Mouse (Mus musculus): ENCODE data around the gene Arl8a. TPM values are rescaled to one million over a fixed set of nuclear protein-coding genes. Genes with fewer than 3 reads are reported as not detected.

Arl8a gene
- polyA plus RNA-seq, 1 experiment from 2014 or later: 72.2 TPM

- ATAC-seq (ENCODE audit: low FRiP score) (no peak), DNase-seq (ENCODE audit: low spot score, missing footprints) (no peak)
- no peak overlapping the region for H3K4me3 ChIP-seq (ENCODE audit: low read depth, low read length)
- 81% methylated on average over 2 of the region's 2 CpGs for WGBS
- no peak overlapping the region for H3K9ac ChIP-seq (ENCODE audit: low read length)
- peaks cover 3% of the 10 kb centered on the region; the same call in 1 of the 2 replicates for H3K27me3 ChIP-seq (ENCODE audit: control insufficient read depth, insufficient read depth, low read length)
- peaks cover 10% of the 10 kb centered on the region for H3K4me1 ChIP-seq (ENCODE audit: control insufficient read depth, insufficient read depth, low read length)
- no peak overlapping the region for H3K27ac ChIP-seq (ENCODE audit: low read depth, low read length)
- no peak overlapping the region for H3K4me2 ChIP-seq
- H3K36me3 ChIP-seq (ENCODE audit: control insufficient read depth, insufficient read depth, low read length): no peaks in the 10 kb centered on the region
- no peaks in the 10 kb centered on the region for H3K9me3 ChIP-seq (ENCODE audit: control insufficient read depth, low read length)
These were observed 2.7 kb upstream of the Arl8a start for GRCm38 (mm10) chr1:135143940-135144339.

GRCm38 (mm10) chr1:135146946-135147701 is 500 bp downstream of the Arl8a start:
- peak; percentile 96 for DNase-seq (ENCODE audit: low spot score, missing footprints)
- H3K4me3 ChIP-seq (ENCODE audit: low read depth, low read length): peak overlapping the region; percentile 85
- H3K4me1 ChIP-seq (ENCODE audit: control insufficient read depth, insufficient read depth, low read length): peaks cover 10% of the 10 kb centered on the region
- peak; percentile 81 for ATAC-seq (ENCODE audit: low FRiP score)
- peak overlapping the region; percentile 92 for H3K4me2 ChIP-seq
- peak overlapping the region; percentile 63 for H3K27ac ChIP-seq (ENCODE audit: low read depth, low read length)
- peak overlapping the region; percentile 95 for H3K9ac ChIP-seq (ENCODE audit: low read length)
- no peaks in the 10 kb centered on the region for H3K36me3 ChIP-seq (ENCODE audit: control insufficient read depth, insufficient read depth, low read length)
- WGBS: under 1% methylated on average over 67 of the region's 69 CpGs
- H3K9me3 ChIP-seq (ENCODE audit: control insufficient read depth, low read length): no peaks in the 10 kb centered on the region
- H3K27me3 ChIP-seq (ENCODE audit: control insufficient read depth, insufficient read depth, low read length): peaks cover 3% of the 10 kb centered on the region; the same call in 1 of the 2 replicates

- Histone ChIP-seq H3K36me3 (ENCODE audit: control insufficient read depth, insufficient read depth, low read length) (no peaks in the 10 kb centered on the region), H3K4me2 (peak overlapping the region; percentile 92), H3K9me3 (ENCODE audit: control insufficient read depth, low read length) (no peaks in the 10 kb centered on the region), H3K9ac (ENCODE audit: low read length) (peak overlapping the region; percentile 95), H3K27me3 (ENCODE audit: control insufficient read depth, insufficient read depth, low read length) (peaks cover 3% of the 10 kb centered on the region; the same call in 1 of the 2 replicates), H3K4me1 (ENCODE audit: control insufficient read depth, insufficient read depth, low read length) (peaks cover 10% of the 10 kb centered on the region), H3K27ac (ENCODE audit: low read depth, low read length) (no peak overlapping the region), H3K4me3 (ENCODE audit: low read depth, low read length) (peak overlapping the region; percentile 85)
- DNase-seq (ENCODE audit: low spot score, missing footprints) (no peak), ATAC-seq (ENCODE audit: low FRiP score) (no peak; the same call in 1 of the 2 replicates)
- 0% methylated on average over 7 of the region's 7 CpGs for WGBS
These were observed 1.1 kb downstream of the Arl8a start for GRCm38 (mm10) chr1:135147702-135148058.

- 82% methylated on average over 4 of the region's 4 CpGs for WGBS
- Histone ChIP-seq H3K4me1 (ENCODE audit: control insufficient read depth, insufficient read depth, low read length) (peaks cover 10% of the 10 kb centered on the region), H3K4me3 (ENCODE audit: low read depth, low read length) (peak overlapping the region; percentile 85; the same call in 1 of the 2 replicates), H3K27ac (ENCODE audit: low read depth, low read length) (no peak overlapping the region), H3K36me3 (ENCODE audit: control insufficient read depth, insufficient read depth, low read length) (no peaks in the 10 kb centered on the region), H3K9ac (ENCODE audit: low read length) (no peak overlapping the region), H3K27me3 (ENCODE audit: control insufficient read depth, insufficient read depth, low read length) (peaks cover 3% of the 10 kb centered on the region; the same call in 1 of the 2 replicates), H3K9me3 (ENCODE audit: control insufficient read depth, low read length) (no peaks in the 10 kb centered on the region), H3K4me2 (peak overlapping the region; percentile 92)
- no peak for DNase-seq (ENCODE audit: low spot score, missing footprints)
- ATAC-seq (ENCODE audit: low FRiP score): no peak
These were observed 1.9 kb downstream of the Arl8a start for GRCm38 (mm10) chr1:135148476-135148875.

- ATAC-seq (ENCODE audit: low FRiP score): no peak
- H3K4me1 ChIP-seq (ENCODE audit: control insufficient read depth, insufficient read depth, low read length): peaks cover 10% of the 10 kb centered on the region
- H3K27ac ChIP-seq (ENCODE audit: low read depth, low read length): no peak overlapping the region
- WGBS: 76% methylated on average over 5 of the region's 5 CpGs
- no peaks in the 10 kb centered on the region for H3K36me3 ChIP-seq (ENCODE audit: control insufficient read depth, insufficient read depth, low read length)
- H3K4me2 ChIP-seq: no peak overlapping the region
- no peak overlapping the region for H3K9ac ChIP-seq (ENCODE audit: low read length)
- DNase-seq (ENCODE audit: low spot score, missing footprints): no peak
- H3K9me3 ChIP-seq (ENCODE audit: control insufficient read depth, low read length): no peaks in the 10 kb centered on the region
- H3K4me3 ChIP-seq (ENCODE audit: low read depth, low read length): no peak overlapping the region
- H3K27me3 ChIP-seq (ENCODE audit: control insufficient read depth, insufficient read depth, low read length): peaks cover 3% of the 10 kb centered on the region; the same call in 1 of the 2 replicates
These were observed 2.4 kb downstream of the Arl8a start for GRCm38 (mm10) chr1:135148996-135149395.

GRCm38 (mm10) chr1:135154011-135154410 is 7.4 kb downstream of the Arl8a start:
- Histone ChIP-seq H3K9ac (ENCODE audit: low read length) (peak overlapping the region; percentile 73), H3K27ac (ENCODE audit: low read depth, low read length) (peak overlapping the region; percentile 73), H3K4me3 (ENCODE audit: low read depth, low read length) (peak overlapping the region; percentile 20; the same call in 1 of the 2 replicates), H3K36me3 (ENCODE audit: control insufficient read depth, insufficient read depth, low read length) (0 out of 2 replicates have a peak, but pooled peaks cover 3% of the 10 kb centered on the region), H3K27me3 (ENCODE audit: control insufficient read depth, insufficient read depth, low read length) (no peaks in the 10 kb centered on the region), H3K4me1 (ENCODE audit: control insufficient read depth, insufficient read depth, low read length) (no peaks in the 10 kb centered on the region; the same call in none of the 2 replicates), H3K9me3 (ENCODE audit: control insufficient read depth, low read length) (no peaks in the 10 kb centered on the region), H3K4me2 (peak overlapping the region; percentile 49)
- DNase-seq (ENCODE audit: low spot score, missing footprints) (no peak), ATAC-seq (ENCODE audit: low FRiP score) (peak; percentile 33)
- WGBS: 16% methylated on average over 12 of the region's 13 CpGs

GRCm38 (mm10) chr1:135154411-135154959 is 7.9 kb downstream of the Arl8a start:
- Histone ChIP-seq H3K4me3 (ENCODE audit: low read depth, low read length) (peak overlapping the region; percentile 20; the same call in 1 of the 2 replicates), H3K27ac (ENCODE audit: low read depth, low read length) (peak overlapping the region; percentile 73), H3K9me3 (ENCODE audit: control insufficient read depth, low read length) (no peaks in the 10 kb centered on the region), H3K4me2 (peak overlapping the region; percentile 49), H3K4me1 (ENCODE audit: control insufficient read depth, insufficient read depth, low read length) (no peaks in the 10 kb centered on the region; the same call in none of the 2 replicates), H3K9ac (ENCODE audit: low read length) (peak overlapping the region; percentile 73), H3K27me3 (ENCODE audit: control insufficient read depth, insufficient read depth, low read length) (no peaks in the 10 kb centered on the region), H3K36me3 (ENCODE audit: control insufficient read depth, insufficient read depth, low read length) (0 out of 2 replicates have a peak, but pooled peaks cover 3% of the 10 kb centered on the region)
- peak; percentile 58 for ATAC-seq (ENCODE audit: low FRiP score)
- 4% methylated on average over 14 of the region's 14 CpGs for WGBS
- DNase-seq (ENCODE audit: low spot score, missing footprints): peak; percentile 96

- DNase-seq (ENCODE audit: low spot score, missing footprints) (no peak), ATAC-seq (ENCODE audit: low FRiP score) (no peak)
- H3K4me2 ChIP-seq: no peak overlapping the region
- H3K4me1 ChIP-seq (ENCODE audit: control insufficient read depth, insufficient read depth, low read length): no peaks in the 10 kb centered on the region; the same call in none of the 2 replicates
- no peaks in the 10 kb centered on the region for H3K9me3 ChIP-seq (ENCODE audit: control insufficient read depth, low read length)
- no peaks in the 10 kb centered on the region for H3K27me3 ChIP-seq (ENCODE audit: control insufficient read depth, insufficient read depth, low read length)
- 85% methylated on average over 6 of the region's 6 CpGs for WGBS
- no peak overlapping the region for H3K4me3 ChIP-seq (ENCODE audit: low read depth, low read length)
- no peak overlapping the region for H3K9ac ChIP-seq (ENCODE audit: low read length)
- H3K27ac ChIP-seq (ENCODE audit: low read depth, low read length): no peak overlapping the region
- 0 out of 2 replicates have a peak, but pooled peaks cover 3% of the 10 kb centered on the region for H3K36me3 ChIP-seq (ENCODE audit: control insufficient read depth, insufficient read depth, low read length)
These were observed 9.7 kb downstream of the Arl8a start for GRCm38 (mm10) chr1:135156300-135156699.

GRCm38 (mm10) chr1:135158633-135159032 is 12.0 kb downstream of the Arl8a start:
- Histone ChIP-seq H3K9ac (ENCODE audit: low read length) (no peak overlapping the region), H3K27ac (ENCODE audit: low read depth, low read length) (no peak overlapping the region), H3K27me3 (ENCODE audit: control insufficient read depth, insufficient read depth, low read length) (no peaks in the 10 kb centered on the region), H3K4me3 (ENCODE audit: low read depth, low read length) (no peak overlapping the region), H3K4me2 (no peak overlapping the region), H3K9me3 (ENCODE audit: control insufficient read depth, low read length) (no peaks in the 10 kb centered on the region), H3K4me1 (ENCODE audit: control insufficient read depth, insufficient read depth, low read length) (no peaks in the 10 kb centered on the region; the same call in none of the 2 replicates), H3K36me3 (ENCODE audit: control insufficient read depth, insufficient read depth, low read length) (0 out of 2 replicates have a peak, but pooled peaks cover 3% of the 10 kb centered on the region)
- 60% methylated on average over 5 of the region's 5 CpGs for WGBS
- DNase-seq (ENCODE audit: low spot score, missing footprints): no peak
- peak; percentile 51 for ATAC-seq (ENCODE audit: low FRiP score)

Data from midbrain, embryonic 11.5 days (tissue).